Mouse (Mus musculus) forebrain, embryonic 16.5 days (tissue): ENCODE results near the gene Gse1. TPM values are rescaled to one million over a fixed set of nuclear protein-coding genes. Genes with fewer than 3 reads are reported as not detected.
A peak's percentile ranks its signal among the peaks of the same experiment; 100 is the strongest.

Experiments
- ATAC-seq: fragments of 200-750 bp; cut with Nextera tagmentation; 2 replicates; pipeline ENCODE4 v1.8.0; 2017; ENCODE audit warnings: mild to moderate bottlenecking, moderate library complexity
- H3K27ac ChIP-seq: fragments of 300-500 bp; sonication (generic); 2 replicates; pipeline ENCODE4 v1.5.1; 2014; ENCODE audit warnings: low read length, control low read depth
- H3K27me3 ChIP-seq: fragments of 300-500 bp; sonication (generic); replicated peaks from 2 replicates; pipeline ENCODE4 v1.6.1; 2014; ENCODE audit warnings: low read length; ENCODE audit not compliant: control insufficient read depth, insufficient read depth
- H3K36me3 ChIP-seq: fragments of 300-500 bp; sonication (generic); 2 replicates; pipeline ENCODE4 v1.6.1; 2014; ENCODE audit not compliant: control insufficient read depth, insufficient read depth
- H3K4me1 ChIP-seq: fragments of 300-500 bp; sonication (generic); replicated peaks from 2 replicates; pipeline ENCODE4 v1.6.1; 2014; ENCODE audit warnings: low read length; ENCODE audit not compliant: control insufficient read depth, insufficient read depth
- H3K4me2 ChIP-seq: fragments of 300-500 bp; sonication (generic); 2 replicates; pipeline ENCODE4 v1.6.1; 2014; ENCODE audit warnings: mild to moderate bottlenecking, low read length, control low read depth
- H3K4me3 ChIP-seq: fragments of 300-500 bp; sonication (generic); replicated peaks from 2 replicates; pipeline ENCODE4 v1.5.1; 2014; ENCODE audit warnings: mild to moderate bottlenecking, low read length, control low read depth
- H3K9ac ChIP-seq: fragments of 300-500 bp; sonication (generic); replicated peaks from 2 replicates; pipeline ENCODE4 v1.6.1; 2014; ENCODE audit warnings: low read depth, low read length, control low read depth
- H3K9me3 ChIP-seq: fragments of 300-500 bp; sonication (generic); 2 replicates; pipeline ENCODE4 v1.6.1; 2016; ENCODE audit warnings: low read length; ENCODE audit not compliant: control insufficient read depth
- WGBS: fragments of 180-500 bp; shearing (Covaris S2); extraction: QIAGEN DNeasy Blood & Tissue Kit; methylation state at CpG from one replicate; pipeline ENCODE4 v1.1.7; 2014; 5-methylcytosine and 5-hydroxymethylcytosine counted together
- polyA plus RNA-seq: library from polyadenylated mRNA; unstranded; fragments of >200 nt; fragmentation: Nextera tagmentation; extraction: Ambion mirVana; gene quantifications from 2 replicates; pipeline ENCODE4 v1.2.1, GENCODE M21; 2015

Gene Gse1
- polyA plus RNA-seq, 1 experiment from 2014 or later: 34.9 TPM

- peak overlapping the region; percentile 95 for H3K9ac ChIP-seq
- H3K4me1 ChIP-seq: peaks cover 82% of the 10 kb centered on the region
- peak overlapping the region; percentile 100 for H3K27ac ChIP-seq
- H3K9me3 ChIP-seq: no peaks in the 10 kb centered on the region
- H3K27me3 ChIP-seq: no peaks in the 10 kb centered on the region
- no peaks in the 10 kb centered on the region for H3K36me3 ChIP-seq
- peak overlapping the region; percentile 64 for H3K4me3 ChIP-seq
- peak; percentile 28 for ATAC-seq
- H3K4me2 ChIP-seq: peak overlapping the region; percentile 99
- under 1% methylated on average over 37 of the region's 37 CpGs for WGBS
Measured at GRCm38 (mm10) chr8:120538397-120539240, 310.4 kb downstream of the Gse1 start.

DNA sequence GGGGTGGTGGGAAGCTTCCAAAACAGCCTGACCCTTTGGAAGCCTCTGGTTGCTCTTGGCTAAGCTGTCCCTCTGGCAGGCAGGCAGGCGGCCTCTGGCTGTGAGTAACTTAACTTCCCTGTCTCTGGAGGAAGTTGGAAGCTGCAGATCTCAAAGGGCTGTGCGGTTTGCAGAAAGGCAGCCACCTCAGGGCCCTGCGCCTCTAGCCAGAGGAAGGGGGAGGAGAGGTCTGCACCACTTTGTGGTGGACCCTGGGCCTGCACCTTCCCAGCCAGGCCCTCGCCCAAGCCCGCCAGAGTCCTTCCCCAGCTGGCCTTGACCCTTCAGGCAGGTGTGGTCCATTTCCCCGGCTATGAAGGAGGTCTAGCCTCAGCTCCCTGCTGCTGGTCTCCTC, 311.1 kb downstream of the Gse1 start:
- peaks cover 77% of the 10 kb centered on the region for H3K4me1 ChIP-seq
- H3K27ac ChIP-seq: peak overlapping the region; percentile 100
- peak overlapping the region; percentile 95 for H3K9ac ChIP-seq
- no peaks in the 10 kb centered on the region for H3K27me3 ChIP-seq
- WGBS: 52% methylated on average over 6 of the region's 6 CpGs
- peak overlapping the region; percentile 64 for H3K4me3 ChIP-seq
- no peaks in the 10 kb centered on the region for H3K9me3 ChIP-seq
- H3K36me3 ChIP-seq: no peaks in the 10 kb centered on the region
- ATAC-seq: no peak
- H3K4me2 ChIP-seq: peak overlapping the region; percentile 99

DNA sequence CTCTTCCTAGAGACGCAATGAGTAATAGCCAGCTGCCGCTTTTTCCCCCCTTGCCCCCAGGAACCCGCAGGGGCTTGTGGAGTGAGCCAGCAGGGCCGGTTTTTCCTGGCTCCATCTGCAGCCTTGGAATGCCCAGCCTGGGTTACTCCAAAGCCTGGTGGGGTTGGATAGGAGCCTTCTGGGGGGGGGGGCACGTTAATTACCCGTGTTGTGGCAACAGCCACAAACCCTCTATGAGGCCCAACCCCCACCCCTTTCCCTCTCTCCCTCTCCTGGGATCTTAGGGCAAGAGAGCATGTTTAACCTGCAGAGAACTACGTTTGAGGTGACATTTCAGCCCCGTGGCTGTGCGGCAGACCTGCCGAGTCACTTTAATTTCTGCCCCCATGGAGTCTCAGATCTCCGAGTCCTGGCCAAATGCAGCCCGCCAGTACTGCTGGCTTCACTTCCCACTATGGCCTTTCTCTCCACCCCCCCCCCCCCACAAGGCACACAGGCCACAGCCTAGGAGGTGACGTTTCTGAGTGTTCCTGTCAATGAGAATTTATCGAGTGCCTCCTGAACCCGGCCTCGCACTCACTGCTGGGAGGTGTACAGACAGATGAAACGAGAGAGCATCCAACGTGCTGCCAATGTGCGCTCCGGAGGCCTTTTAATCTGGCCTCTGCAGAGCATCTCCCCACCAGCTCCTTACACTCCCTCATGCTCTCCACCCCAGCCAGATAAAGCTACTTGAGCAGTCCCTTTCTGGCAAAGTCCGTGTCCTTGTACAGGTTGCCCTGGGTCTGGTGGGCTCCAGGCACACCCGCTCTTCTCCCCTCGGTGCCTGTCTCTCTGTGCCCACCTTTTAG, 311.7 kb downstream of the Gse1 start:
- peak overlapping the region; percentile 99 for H3K4me2 ChIP-seq
- H3K27me3 ChIP-seq: no peaks in the 10 kb centered on the region
- peak overlapping the region; percentile 64 for H3K4me3 ChIP-seq
- peak overlapping the region; percentile 95 for H3K9ac ChIP-seq
- peaks cover 71% of the 10 kb centered on the region for H3K4me1 ChIP-seq
- no peak for ATAC-seq
- no peaks in the 10 kb centered on the region for H3K9me3 ChIP-seq
- H3K36me3 ChIP-seq: no peaks in the 10 kb centered on the region
- H3K27ac ChIP-seq: peak overlapping the region; percentile 100
- 30% methylated on average over 23 of the region's 23 CpGs for WGBS

GRCm38 (mm10) chr8:120542995-120543394, 314.7 kb downstream of the Gse1 start:
- H3K27ac ChIP-seq: no peak overlapping the region
- peak overlapping the region; percentile 30 for H3K9ac ChIP-seq
- no peaks in the 10 kb centered on the region for H3K36me3 ChIP-seq
- 13% methylated on average over 13 of the region's 13 CpGs for WGBS
- H3K4me3 ChIP-seq: no peak overlapping the region
- H3K4me1 ChIP-seq: peaks cover 69% of the 10 kb centered on the region
- H3K4me2 ChIP-seq: no peak overlapping the region
- no peaks in the 10 kb centered on the region for H3K27me3 ChIP-seq
- H3K9me3 ChIP-seq: no peaks in the 10 kb centered on the region
- no peak for ATAC-seq

GRCm38 (mm10) chr8:120543416-120544055, 315.3 kb downstream of the Gse1 start:
- WGBS: 53% methylated on average over 8 of the region's 8 CpGs
- no peak overlapping the region for H3K4me3 ChIP-seq
- no peak overlapping the region for H3K9ac ChIP-seq
- no peak overlapping the region for H3K27ac ChIP-seq
- H3K9me3 ChIP-seq: no peaks in the 10 kb centered on the region
- no peak for ATAC-seq
- H3K4me1 ChIP-seq: peaks cover 69% of the 10 kb centered on the region
- no peak overlapping the region for H3K4me2 ChIP-seq
- H3K36me3 ChIP-seq: no peaks in the 10 kb centered on the region
- H3K27me3 ChIP-seq: no peaks in the 10 kb centered on the region

DNA sequence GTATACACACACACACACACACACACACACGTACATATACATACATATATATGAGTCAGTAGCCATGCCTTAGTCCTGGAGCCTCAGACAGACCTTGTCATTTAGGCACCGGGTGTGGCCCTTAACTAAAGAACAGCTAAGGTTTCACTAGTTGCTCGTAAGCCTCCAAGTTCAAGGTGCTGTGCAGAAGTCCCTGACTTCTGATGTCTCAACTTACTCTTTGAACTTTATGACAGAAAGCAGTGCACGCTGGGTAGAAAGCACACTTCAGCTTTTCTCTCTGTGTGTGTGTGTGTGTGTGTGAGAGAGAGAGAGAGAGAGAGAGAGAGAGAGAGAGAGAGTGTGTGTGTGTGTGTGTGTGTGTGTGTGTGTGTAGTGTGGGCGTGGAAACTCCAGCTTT, 315.9 kb downstream of the Gse1 start:
- Histone ChIP-seq H3K27me3 (no peaks in the 10 kb centered on the region), H3K36me3 (no peaks in the 10 kb centered on the region), H3K27ac (no peak overlapping the region), H3K4me3 (no peak overlapping the region), H3K9ac (no peak overlapping the region), H3K9me3 (no peaks in the 10 kb centered on the region), H3K4me1 (peaks cover 69% of the 10 kb centered on the region), H3K4me2 (no peak overlapping the region)
- 94% methylated on average over 5 of the region's 5 CpGs for WGBS
- ATAC-seq: no peak

- no peak for ATAC-seq
- no peaks in the 10 kb centered on the region for H3K36me3 ChIP-seq
- H3K27me3 ChIP-seq: no peaks in the 10 kb centered on the region
- H3K4me3 ChIP-seq: no peak overlapping the region
- H3K9me3 ChIP-seq: no peaks in the 10 kb centered on the region
- H3K4me1 ChIP-seq: peaks cover 77% of the 10 kb centered on the region
- H3K4me2 ChIP-seq: no peak overlapping the region
- peak overlapping the region; percentile 84 for H3K27ac ChIP-seq
- H3K9ac ChIP-seq: peak overlapping the region; percentile 51
- WGBS: 79% methylated on average over 9 of the region's 9 CpGs
Measured at GRCm38 (mm10) chr8:120547562-120547961, 319.3 kb downstream of the Gse1 start.

GRCm38 (mm10) chr8:120548313-120548761, 320.1 kb downstream of the Gse1 start:
- H3K4me1 ChIP-seq: peaks cover 77% of the 10 kb centered on the region
- H3K27me3 ChIP-seq: no peaks in the 10 kb centered on the region
- H3K4me3 ChIP-seq: no peak overlapping the region
- H3K9me3 ChIP-seq: no peaks in the 10 kb centered on the region
- ATAC-seq: peak; percentile 11; the same call in 1 of the 2 replicates
- peak overlapping the region; percentile 32 for H3K4me2 ChIP-seq
- no peaks in the 10 kb centered on the region for H3K36me3 ChIP-seq
- peak overlapping the region; percentile 84 for H3K27ac ChIP-seq
- H3K9ac ChIP-seq: peak overlapping the region; percentile 51
- WGBS: 20% methylated on average over 16 of the region's 16 CpGs
